Mouse (Mus musculus): ENCODE data around the gene Tspan15. TPM values are rescaled to one million over a fixed set of nuclear protein-coding genes. Genes with fewer than 3 reads are reported as not detected.

Tspan15 gene
- polyA plus RNA-seq, 1 experiment, result not detected

GRCm38 (mm10) chr10:62181701-62182100 lies 49.4 kb downstream of the Tspan15 start:
- H3K27ac ChIP-seq (ENCODE audit: insufficient read depth, low read depth, low read length), result no peak overlapping the region
- no peak overlapping the region for H3K4me3 ChIP-seq (ENCODE audit: insufficient read depth, low read length)
- TF ChIP-seq CTCF (IDR thresholded peaks at IDR 0.05; ENCODE audit: low read depth, low read length) (no peak), POLR2A (IDR thresholded peaks at IDR 0.05; ENCODE audit: borderline replicate concordance, low read depth, low read length) (no peak)
- no peaks in the 10 kb centered on the region for H3K4me1 ChIP-seq (ENCODE audit: control insufficient read depth, insufficient read depth, low read length)

DNA sequence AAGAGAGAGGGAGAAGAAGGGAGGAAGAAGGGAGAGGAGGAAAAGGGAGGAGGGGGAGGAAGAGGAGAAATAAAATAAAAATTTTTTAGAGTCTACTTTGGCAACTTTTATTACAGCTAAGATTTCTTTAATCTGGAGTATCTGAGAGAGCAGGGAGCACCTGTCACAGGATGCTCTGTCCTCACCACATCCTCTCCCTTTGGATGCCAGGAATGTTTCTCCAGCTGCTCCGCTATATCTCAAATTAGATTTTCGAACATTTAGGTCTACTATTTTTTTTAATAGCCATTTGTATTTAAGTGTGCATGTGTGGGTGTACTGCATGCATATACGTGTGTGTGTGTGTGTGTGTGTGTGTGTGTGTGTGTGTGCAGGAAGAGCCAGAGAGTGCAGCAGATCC lies 51.1 kb downstream of the Tspan15 start:
- TF ChIP-seq CTCF (IDR thresholded peaks at IDR 0.05; ENCODE audit: low read depth, low read length) (no peak), POLR2A (IDR thresholded peaks at IDR 0.05; ENCODE audit: borderline replicate concordance, low read depth, low read length) (no peak)
- Histone ChIP-seq H3K4me1 (ENCODE audit: control insufficient read depth, insufficient read depth, low read length) (no peaks in the 10 kb centered on the region), H3K27ac (ENCODE audit: insufficient read depth, low read depth, low read length) (no peak overlapping the region), H3K4me3 (ENCODE audit: insufficient read depth, low read length) (no peak overlapping the region)

DNA sequence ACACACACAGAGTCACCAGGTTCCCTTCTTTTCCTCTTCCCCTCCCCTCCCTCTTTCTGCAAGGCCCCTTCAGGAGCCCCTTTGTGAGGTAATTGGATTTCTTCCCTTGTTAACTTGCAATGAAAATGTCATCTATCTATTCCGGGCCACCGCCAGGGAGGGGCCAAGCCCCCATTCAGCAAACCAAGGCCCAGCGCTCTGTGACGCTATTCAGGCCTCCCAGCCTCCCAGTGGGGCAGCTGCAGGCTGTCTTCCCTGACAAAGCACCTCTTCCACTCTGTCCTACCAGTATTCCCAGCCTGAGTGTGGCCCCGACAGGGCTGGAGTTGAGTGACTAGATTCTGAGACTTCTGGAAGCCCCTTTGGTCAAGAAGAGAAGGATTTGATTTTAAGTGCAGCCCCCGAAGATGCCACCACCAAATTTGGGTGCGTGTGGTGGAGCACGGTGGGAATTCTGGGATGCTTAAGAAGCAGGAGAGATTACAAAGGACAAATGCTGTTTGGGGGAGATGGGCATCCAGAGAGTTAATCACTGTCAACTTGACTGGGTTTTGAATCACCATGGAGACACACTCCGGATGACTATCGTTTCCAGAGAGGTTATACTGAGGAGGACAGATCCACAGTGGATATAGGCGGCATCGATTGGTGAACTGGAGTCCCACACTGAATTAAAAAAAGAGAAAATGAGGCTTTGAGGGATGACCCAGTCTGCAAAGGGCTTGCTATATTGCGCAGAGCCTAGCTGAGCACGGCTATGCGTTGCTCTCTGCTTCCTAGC lies 56.3 kb downstream of the Tspan15 start:
- no peaks in the 10 kb centered on the region for H3K4me1 ChIP-seq (ENCODE audit: control insufficient read depth, insufficient read depth, low read length)
- no peak for TF ChIP-seq POLR2A (IDR thresholded peaks at IDR 0.05; ENCODE audit: borderline replicate concordance, low read depth, low read length)
- no peak for TF ChIP-seq CTCF (IDR thresholded peaks at IDR 0.05; ENCODE audit: low read depth, low read length)
- H3K27ac ChIP-seq (ENCODE audit: insufficient read depth, low read depth, low read length), result no peak overlapping the region
- H3K4me3 ChIP-seq (ENCODE audit: insufficient read depth, low read length), result no peak overlapping the region

- no peaks in the 10 kb centered on the region for H3K4me1 ChIP-seq (ENCODE audit: control insufficient read depth, insufficient read depth, low read length)
- no peak overlapping the region for H3K4me3 ChIP-seq (ENCODE audit: insufficient read depth, low read length)
- TF ChIP-seq POLR2A (IDR thresholded peaks at IDR 0.05; ENCODE audit: borderline replicate concordance, low read depth, low read length) (no peak), CTCF (IDR thresholded peaks at IDR 0.05; ENCODE audit: low read depth, low read length) (no peak)
- H3K27ac ChIP-seq (ENCODE audit: insufficient read depth, low read depth, low read length), result no peak overlapping the region
Observed at GRCm38 (mm10) chr10:62173941-62174448, 57.1 kb downstream of the Tspan15 start.

DNA sequence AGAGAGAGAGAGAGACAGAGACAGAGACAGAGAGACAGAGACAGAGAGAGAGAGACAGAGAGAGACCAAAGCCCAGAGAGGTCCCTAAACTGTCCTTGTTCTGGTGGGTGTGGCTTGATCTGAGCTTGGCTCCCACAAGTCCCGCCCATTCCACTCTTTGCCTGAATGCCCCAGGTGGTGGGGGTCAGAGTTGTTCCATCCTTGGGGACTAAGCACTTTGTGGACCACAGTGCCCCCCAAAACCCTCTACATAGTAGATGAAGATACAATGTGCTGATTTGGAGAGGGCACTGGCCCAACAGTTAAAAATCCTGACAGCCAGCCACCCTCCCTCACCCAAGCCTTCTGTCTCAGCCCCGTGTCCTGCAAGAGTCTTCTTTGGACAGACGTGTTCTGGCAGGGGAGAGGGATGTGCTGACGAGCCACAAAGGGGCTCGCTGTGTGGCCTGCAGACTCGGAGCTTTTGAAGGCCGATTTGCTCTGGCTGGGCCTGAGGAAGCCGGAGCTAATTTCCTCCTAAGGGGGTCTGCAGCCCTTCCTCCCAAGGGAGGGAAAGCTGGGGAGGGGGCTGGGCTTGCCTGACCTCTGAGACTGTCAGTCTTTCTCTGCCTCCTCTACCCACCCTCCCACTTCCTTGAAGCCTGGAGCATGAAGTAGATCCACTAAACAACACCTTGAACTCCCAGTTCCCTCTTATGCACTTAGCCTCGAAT lies 58.1 kb downstream of the Tspan15 start:
- H3K4me3 ChIP-seq (ENCODE audit: insufficient read depth, low read length), result no peak overlapping the region
- no peaks in the 10 kb centered on the region for H3K4me1 ChIP-seq (ENCODE audit: control insufficient read depth, insufficient read depth, low read length)
- TF ChIP-seq CTCF (IDR thresholded peaks at IDR 0.05; ENCODE audit: low read depth, low read length) (no peak), POLR2A (IDR thresholded peaks at IDR 0.05; ENCODE audit: borderline replicate concordance, low read depth, low read length) (no peak)
- H3K27ac ChIP-seq (ENCODE audit: insufficient read depth, low read depth, low read length), result no peak overlapping the region

DNA sequence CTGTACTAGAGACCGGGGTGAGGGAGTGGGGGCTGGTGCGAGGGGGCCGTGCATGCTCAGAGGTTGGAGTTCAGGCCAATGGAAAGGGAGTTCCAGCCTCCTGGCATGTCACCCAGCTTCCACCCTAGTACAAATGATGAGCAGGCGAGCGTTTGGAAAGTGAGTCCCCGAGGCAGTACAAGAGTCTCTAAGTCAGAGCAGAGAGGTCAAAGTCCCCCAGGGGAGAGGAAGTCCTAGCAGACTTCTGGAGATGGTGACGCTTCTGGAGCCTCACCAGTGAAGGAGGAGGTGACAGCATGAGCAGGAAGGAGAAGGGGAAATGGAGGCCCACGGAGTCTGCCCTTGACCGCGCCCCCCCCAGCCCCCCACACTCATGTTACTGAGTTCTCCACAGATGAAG lies 68.6 kb downstream of the Tspan15 start:
- Histone ChIP-seq H3K4me1 (ENCODE audit: control insufficient read depth, insufficient read depth, low read length) (no peaks in the 10 kb centered on the region), H3K4me3 (ENCODE audit: insufficient read depth, low read length) (no peak overlapping the region), H3K27ac (ENCODE audit: insufficient read depth, low read depth, low read length) (no peak overlapping the region)
- no peak for TF ChIP-seq CTCF (IDR thresholded peaks at IDR 0.05; ENCODE audit: low read depth, low read length)
- TF ChIP-seq POLR2A (IDR thresholded peaks at IDR 0.05; ENCODE audit: borderline replicate concordance, low read depth, low read length), result no peak

DNA sequence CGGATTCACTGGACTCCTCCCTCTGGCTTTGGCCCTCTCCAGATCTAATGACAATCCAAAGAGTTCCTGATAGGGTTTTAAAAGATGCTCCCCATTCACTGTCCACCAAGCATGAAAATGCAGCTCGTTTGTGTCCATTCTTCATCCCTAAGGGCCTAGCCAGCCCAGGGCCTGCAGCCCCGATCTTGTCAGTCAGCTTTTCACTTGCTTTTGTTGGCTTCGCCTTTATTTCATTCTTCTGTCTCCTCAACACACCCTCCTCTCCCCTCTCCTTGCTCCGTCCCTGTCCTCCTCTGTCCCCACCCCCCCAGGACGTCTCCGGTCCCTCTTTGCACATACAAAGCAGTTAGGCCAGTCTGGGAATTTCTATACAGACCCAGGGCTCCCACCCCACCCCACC lies 81.1 kb downstream of the Tspan15 start:
- no peaks in the 10 kb centered on the region for H3K4me1 ChIP-seq (ENCODE audit: control insufficient read depth, insufficient read depth, low read length)
- H3K27ac ChIP-seq (ENCODE audit: insufficient read depth, low read depth, low read length), result no peak overlapping the region
- TF ChIP-seq CTCF (IDR thresholded peaks at IDR 0.05; ENCODE audit: low read depth, low read length) (no peak), POLR2A (IDR thresholded peaks at IDR 0.05; ENCODE audit: borderline replicate concordance, low read depth, low read length) (no peak)
- H3K4me3 ChIP-seq (ENCODE audit: insufficient read depth, low read length), result no peak overlapping the region

DNA sequence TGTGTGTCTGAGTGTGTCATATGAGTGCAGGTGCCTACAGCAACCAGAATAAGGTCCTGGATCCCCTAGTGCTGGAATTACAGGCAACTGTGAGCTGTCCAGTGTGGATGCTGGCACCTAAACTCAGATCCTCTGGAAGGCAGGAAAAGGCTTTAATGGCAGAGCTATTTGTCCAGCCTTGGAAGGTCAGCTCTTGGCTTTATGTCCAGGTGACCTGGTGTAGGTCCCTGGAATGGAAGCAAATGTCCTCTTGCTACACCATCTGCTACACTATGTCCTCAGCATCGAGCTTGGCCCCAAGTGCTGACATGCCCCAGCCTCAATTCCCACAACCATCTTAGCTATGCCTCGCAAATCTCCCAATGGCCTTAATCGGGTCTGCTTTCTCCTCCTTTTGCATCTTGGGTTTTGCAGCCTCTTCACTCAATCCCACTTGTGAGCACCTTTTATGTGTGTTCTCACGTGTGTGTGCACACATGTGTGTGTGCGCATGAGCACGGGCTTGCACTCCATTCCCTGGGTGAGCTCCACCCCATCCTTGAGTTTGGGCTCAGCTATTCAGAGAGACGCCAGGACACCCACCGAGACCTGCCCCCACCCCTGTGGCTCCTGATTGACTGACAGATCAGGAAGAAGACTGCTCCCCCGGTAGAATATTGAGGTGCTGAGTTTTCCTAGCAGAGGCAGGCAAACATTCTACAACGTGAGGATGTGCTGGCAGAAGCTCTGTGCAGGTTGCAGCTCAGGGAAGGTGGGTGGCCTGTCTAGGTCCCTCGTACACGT lies 83.4 kb downstream of the Tspan15 start:
- TF ChIP-seq CTCF (IDR thresholded peaks at IDR 0.05; ENCODE audit: low read depth, low read length), result no peak
- Histone ChIP-seq H3K4me1 (ENCODE audit: control insufficient read depth, insufficient read depth, low read length) (no peaks in the 10 kb centered on the region), H3K4me3 (ENCODE audit: insufficient read depth, low read length) (no peak overlapping the region), H3K27ac (ENCODE audit: insufficient read depth, low read depth, low read length) (no peak overlapping the region)

- TF ChIP-seq CTCF (IDR thresholded peaks at IDR 0.05; ENCODE audit: low read depth, low read length) (no peak), POLR2A (IDR thresholded peaks at IDR 0.05; ENCODE audit: borderline replicate concordance, low read depth, low read length) (no peak)
- Histone ChIP-seq H3K4me1 (ENCODE audit: control insufficient read depth, insufficient read depth, low read length) (no peaks in the 10 kb centered on the region), H3K27ac (ENCODE audit: insufficient read depth, low read depth, low read length) (no peak overlapping the region), H3K4me3 (ENCODE audit: insufficient read depth, low read length) (no peak overlapping the region)
Observed at GRCm38 (mm10) chr10:62145957-62146356, 85.1 kb downstream of the Tspan15 start.

Data from bone marrow macrophage, adult 2 months (primary cell).